Mouse (Mus musculus): ENCODE measurements around the gene Zfp747. TPM values are rescaled to one million over a fixed set of nuclear protein-coding genes. Genes with fewer than 3 reads are reported as not detected.
"Not testable (repeated sequence)": the region's sequence is repeated elsewhere in the genome, so short reads cannot be mapped to it uniquely, and the experiment has no call there.

Gene Zfp747
- total RNA-seq, 2 experiments from 2014 or later = 2.9 to 3.2 TPM

DNA sequence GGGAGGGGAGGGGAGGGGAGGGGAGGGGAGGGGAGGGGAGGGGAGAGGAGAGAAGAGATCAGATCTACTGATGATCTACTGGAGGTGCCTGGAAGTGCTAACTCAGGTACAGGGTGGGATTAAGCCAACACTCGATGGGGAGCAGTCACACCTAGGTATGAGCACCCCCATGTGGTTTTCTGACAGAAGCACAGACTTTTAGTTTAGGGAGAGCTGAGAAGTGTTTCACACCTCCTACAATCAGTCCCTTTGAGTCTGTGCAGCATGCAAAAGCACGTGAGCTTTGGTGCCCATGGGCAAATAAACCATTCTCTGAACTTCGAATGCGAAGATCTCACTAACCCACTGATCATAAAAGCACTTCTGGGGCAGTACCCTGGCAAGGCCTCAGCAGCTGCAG is 33.5 kb downstream of the Zfp747 start:
- no peak for DNase-seq
- intact Hi-C loops (cut with DNase I; ENCODE audit: low total_unique reads) = no loop called here

DNA sequence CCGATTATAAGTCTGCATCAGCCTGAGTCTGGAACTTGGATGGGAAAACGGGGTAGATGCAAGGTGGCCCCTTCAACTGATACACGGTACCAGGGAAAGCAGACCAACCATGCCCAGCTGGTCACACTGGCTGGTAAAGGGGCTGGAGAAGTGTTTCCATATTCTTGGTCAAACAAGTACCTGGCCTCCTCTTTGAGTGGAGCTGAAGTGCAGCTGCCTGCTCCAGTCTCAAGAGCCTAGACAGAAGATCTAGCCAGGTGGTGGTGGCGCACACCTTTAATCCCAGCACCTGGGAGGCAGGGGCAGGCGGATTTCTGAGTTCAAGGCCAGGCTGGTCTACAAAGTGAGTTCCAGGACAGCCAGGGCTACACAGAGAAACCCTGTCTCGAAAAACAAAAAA is 34.0 kb downstream of the Zfp747 start:
- intact Hi-C loops (cut with DNase I; ENCODE audit: low total_unique reads); DNase-seq: not testable (repeated sequence)

DNA sequence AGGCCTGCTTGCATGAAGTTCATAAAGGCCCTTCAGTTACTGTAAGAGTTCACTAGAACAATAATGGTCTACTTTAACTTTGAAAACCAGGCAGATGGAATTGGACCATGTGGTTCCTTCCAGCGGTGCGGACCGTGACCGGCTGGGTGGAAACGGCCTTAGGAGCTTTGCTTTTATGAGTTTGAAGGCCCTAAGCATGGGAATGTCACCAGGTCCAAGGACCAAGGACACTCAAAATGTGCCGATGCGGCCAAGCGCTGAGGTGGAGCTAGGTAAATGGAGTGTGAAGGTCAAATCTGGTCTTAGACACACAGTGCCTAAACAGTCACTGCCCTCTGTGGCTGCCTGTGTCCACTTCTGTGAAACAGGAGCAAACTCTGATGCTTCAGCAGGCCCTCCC is 34.5 kb downstream of the Zfp747 start:
- no peak for DNase-seq
- intact Hi-C loops (cut with DNase I; ENCODE audit: low total_unique reads) = no loop called here

DNA sequence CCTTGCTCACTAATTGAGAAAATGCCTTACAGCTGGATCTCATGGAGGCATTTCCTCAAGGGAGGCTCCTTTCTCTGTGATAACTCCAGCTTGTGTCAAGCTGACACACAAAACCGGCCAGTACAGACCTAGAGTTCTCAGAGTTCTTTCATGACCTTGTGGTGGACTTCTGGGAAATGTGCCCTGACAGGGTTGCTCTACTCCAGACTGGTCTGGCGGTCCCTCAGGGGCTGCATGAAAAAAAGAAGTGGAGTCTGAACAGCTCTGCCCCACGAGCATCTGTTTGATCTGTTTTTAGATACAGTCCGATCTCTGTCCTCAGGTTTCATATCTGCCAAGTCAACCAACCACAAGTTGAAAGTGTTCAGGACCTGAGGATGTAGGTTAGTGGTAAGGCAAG is 38.2 kb downstream of the Zfp747 start:
- no peak for DNase-seq
- intact Hi-C loops (cut with DNase I; ENCODE audit: low total_unique reads) = no loop called here

DNA sequence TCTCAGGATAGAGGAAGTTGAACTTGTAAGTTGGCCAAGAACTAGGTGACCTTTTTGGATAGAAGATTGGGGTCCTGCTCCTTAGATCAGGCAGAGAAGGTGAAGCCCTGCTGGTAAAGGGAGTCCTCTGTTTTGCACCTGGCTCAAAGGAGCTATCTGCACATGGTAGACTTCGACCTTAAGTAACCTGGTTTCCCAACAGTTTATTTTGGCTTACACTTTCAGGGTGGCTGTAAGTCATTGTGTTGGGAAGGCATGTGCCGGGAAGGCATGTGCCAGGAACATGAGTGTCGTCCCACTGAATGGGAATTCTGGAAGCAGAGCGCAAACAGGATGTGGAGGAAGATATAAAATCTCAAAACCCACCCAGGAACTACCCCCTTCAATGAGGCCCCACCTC is 40.2 kb downstream of the Zfp747 start:
- DNase-seq = no peak
- intact Hi-C loops (cut with DNase I; ENCODE audit: low total_unique reads) = no loop called here

DNA sequence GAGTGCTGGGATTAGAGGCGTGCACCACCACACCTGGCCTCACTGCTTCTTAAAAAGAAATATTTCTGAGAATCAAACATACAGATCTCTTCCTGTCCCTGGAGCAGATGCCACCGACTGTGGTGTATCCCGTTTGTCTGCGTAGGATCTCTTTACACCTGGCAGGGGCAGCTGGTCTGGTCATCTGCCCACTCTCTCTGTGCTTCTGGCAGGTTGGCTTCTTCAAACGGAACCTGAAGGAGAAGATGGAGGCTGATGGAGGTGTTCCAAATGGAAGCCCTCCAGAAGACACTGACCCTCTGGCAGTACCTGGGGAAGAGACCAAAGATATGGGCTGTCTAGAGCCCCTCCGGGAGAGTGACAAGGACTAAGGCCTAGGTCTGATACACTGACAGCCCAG is 42.6 kb downstream of the Zfp747 start:
- intact Hi-C loops (cut with DNase I; ENCODE audit: low total_unique reads) = no loop called here
- DNase-seq = no peak

GRCm38 (mm10) chr7:127326685-127327084 is 49.2 kb downstream of the Zfp747 start:
- peak; percentile 84 for DNase-seq
- intact Hi-C loops (cut with DNase I; ENCODE audit: low total_unique reads) = no loop called here

GRCm38 (mm10) chr7:127325550-127325949 is 50.3 kb downstream of the Zfp747 start:
- no peak for DNase-seq
- intact Hi-C loops (cut with DNase I; ENCODE audit: low total_unique reads) = no loop called here

GRCm38 (mm10) chr7:127324944-127325343 is 50.9 kb downstream of the Zfp747 start:
- no peak for DNase-seq
- intact Hi-C loops (cut with DNase I; ENCODE audit: low total_unique reads) = no loop called here

Other genes with a start within 250 kb of the Zfp747 start
- under 1 TPM; 0.24 to 0.27 TPM for gene Spn, start 238.2 kb downstream of the Zfp747 start, total RNA-seq (2021)
- 10 to 100 TPM; 30.0 to 32.0 TPM for gene Cd2bp2, start 180.0 kb downstream of the Zfp747 start, total RNA-seq (2021)
- gene Tbc1d10b, start 167.6 kb downstream of the Zfp747 start, total RNA-seq (2021) = 10 to 100 TPM; 32.1 to 32.9 TPM
- gene Mylpf, start 167.2 kb downstream of the Zfp747 start, total RNA-seq (2021) = over 10,000 TPM; 57,620 to 58,231 TPM
- gene Zfp553, start 143.0 kb downstream of the Zfp747 start, total RNA-seq (2021) = 1 to 10 TPM; 4.2 to 5.4 TPM
- gene Sept1, start 142.9 kb downstream of the Zfp747 start, total RNA-seq (2021) = 1 to 10 TPM; 4.2 to 5.0 TPM
- gene Zfp771, start 131.8 kb downstream of the Zfp747 start, total RNA-seq (2021) = 10 to 100 TPM; 18.0 to 21.6 TPM
- 10 to 100 TPM; 24.7 to 27.0 TPM for gene Dctpp1, start 115.3 kb downstream of the Zfp747 start, total RNA-seq (2021)
- 10 to 100 TPM; 19.3 to 23.1 TPM for gene Sephs2, start 102.0 kb downstream of the Zfp747 start, total RNA-seq (2021)
- under 1 TPM; 0.42 to 0.62 TPM for gene Itgal, start 79.8 kb downstream of the Zfp747 start, total RNA-seq (2021)
- 10 to 100 TPM; 21.4 to 25.7 TPM for gene Zfp768, start 30.5 kb downstream of the Zfp747 start, total RNA-seq (2021)
- gene 9130019O22Rik, start 11.1 kb upstream of the Zfp747 start, total RNA-seq (2021) = 1 to 10 TPM; 1.7 TPM
- gene E430018J23Rik, start 17.6 kb upstream of the Zfp747 start, total RNA-seq (2021) = 1 to 10 TPM; 2.0 to 2.4 TPM
- gene Zfp764, start 30.8 kb upstream of the Zfp747 start, total RNA-seq (2021) = 1 to 10 TPM; 2.1 to 3.1 TPM
- gene Zfp688, start 46.0 kb upstream of the Zfp747 start, total RNA-seq (2021) = 1 to 10 TPM; 2.2 to 2.6 TPM
- gene Zfp689, start 73.1 kb upstream of the Zfp747 start, total RNA-seq (2021) = 1 to 10 TPM; 1.0 to 1.5 TPM
- 10 to 100 TPM; 17.2 to 19.4 TPM for gene Prr14, start 83.6 kb upstream of the Zfp747 start, total RNA-seq (2021)
- gene Fbrs, start 103.1 kb upstream of the Zfp747 start, total RNA-seq (2021) = 10 to 100 TPM; 20.0 to 24.1 TPM
- 10 to 100 TPM; 45.4 to 46.3 TPM for gene Srcap, start 135.9 kb upstream of the Zfp747 start, total RNA-seq (2021)
- gene Gm42715, start 143.5 kb upstream of the Zfp747 start, total RNA-seq (2021) = 1 to 10 TPM; 8.4 to 8.5 TPM
- gene Tmem265, start 185.3 kb upstream of the Zfp747 start, total RNA-seq (2021) = not detected
- gene Phkg2, start 197.3 kb upstream of the Zfp747 start, total RNA-seq (2021) = 10 to 100 TPM; 10.1 to 10.7 TPM
- 1 to 10 TPM; 1.8 to 4.5 TPM for gene Ccdc189, start 212.5 kb upstream of the Zfp747 start, total RNA-seq (2021)
- 10 to 100 TPM; 24.4 to 28.7 TPM for gene Rnf40, start 212.7 kb upstream of the Zfp747 start, total RNA-seq (2021)
- 1 to 10 TPM; 6.7 to 8.3 TPM for gene Zfp629, start 239.7 kb upstream of the Zfp747 start, total RNA-seq (2021)